Mouse (Mus musculus): ENCODE measurements at regions not wholly inside any gene's neighbourhood (a gene's known extent, or its start where the extent isn't known, plus 50 kb on each side); places are given as distances from the start of the nearest gene placed in this dataset.
"Not testable (repeated sequence)": the region's sequence is repeated elsewhere in the genome, so short reads cannot be mapped to it uniquely, and the experiment has no call there.

- no peak for DNase-seq
These were observed 73.7 kb downstream of the Cpn2 start for GRCm38 (mm10) chr16:30193294-30194261.

DNA sequence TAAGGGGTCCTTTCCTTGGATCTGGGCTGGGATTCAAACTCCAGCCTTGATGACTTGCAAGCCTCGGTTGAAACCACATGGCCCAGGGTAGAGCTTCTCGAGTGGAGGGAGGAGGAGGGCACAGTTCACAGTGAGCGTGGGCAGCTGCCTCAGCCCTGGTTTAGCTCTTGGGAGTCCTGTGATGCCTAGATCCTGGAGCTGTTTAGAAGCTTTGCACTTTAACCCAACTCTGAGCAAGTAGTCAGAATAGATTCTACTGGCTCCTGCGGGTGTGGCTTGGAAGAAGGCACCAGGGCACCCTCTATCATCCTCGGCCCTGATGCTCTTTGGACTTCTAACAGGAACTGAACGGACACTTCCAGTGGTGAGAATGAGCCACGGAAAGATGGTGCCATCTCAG, 72.5 kb downstream of the Cpn2 start:
- DNase-seq: no peak

- not testable (repeated sequence) for DNase-seq
These were observed 71.4 kb downstream of the Cpn2 start for GRCm38 (mm10) chr16:30195859-30196258.

DNA sequence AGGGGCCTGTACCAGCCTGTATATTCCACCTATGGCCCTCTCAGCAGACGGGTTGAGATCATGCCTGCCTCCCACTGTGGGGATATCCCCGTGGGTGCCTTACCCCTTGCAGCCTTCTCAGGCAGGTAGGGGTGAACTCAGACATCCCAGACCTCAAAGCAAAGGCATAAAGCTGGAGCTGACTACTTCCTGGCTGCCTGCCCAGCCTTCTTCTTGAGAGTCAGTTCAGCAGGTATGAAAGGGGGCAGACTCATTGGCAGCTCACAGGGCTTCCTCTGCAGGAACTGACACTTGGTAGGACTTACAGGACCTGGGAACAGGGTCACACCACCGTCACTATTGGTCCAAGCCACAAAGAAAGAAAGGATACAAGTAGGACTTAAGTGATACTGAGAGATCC, 69.9 kb downstream of the Cpn2 start:
- no peak for DNase-seq

DNA sequence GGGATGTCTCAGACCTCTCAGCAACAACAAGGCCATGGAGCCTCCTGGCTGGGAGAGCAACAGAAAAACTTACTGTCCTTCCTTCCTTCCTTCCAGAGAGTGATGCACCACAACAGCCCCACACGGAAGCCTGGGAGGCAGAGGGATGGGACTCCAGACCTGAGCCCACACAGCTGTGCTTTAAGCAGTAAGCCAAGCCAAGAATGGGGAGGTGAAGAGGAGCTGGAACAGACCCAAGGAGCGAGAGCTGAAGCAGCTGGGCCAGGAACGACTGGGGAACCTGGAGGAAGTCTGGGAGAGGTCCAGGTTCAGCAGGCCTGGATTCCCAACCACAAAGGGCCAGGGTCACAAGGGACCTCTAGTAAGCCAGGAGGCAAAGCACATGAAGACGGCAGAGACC, 67.5 kb downstream of the Cpn2 start:
- DNase-seq: no peak

GRCm38 (mm10) chr16:30204144-30204543, 63.2 kb downstream of the Cpn2 start:
- DNase-seq: no peak

DNA sequence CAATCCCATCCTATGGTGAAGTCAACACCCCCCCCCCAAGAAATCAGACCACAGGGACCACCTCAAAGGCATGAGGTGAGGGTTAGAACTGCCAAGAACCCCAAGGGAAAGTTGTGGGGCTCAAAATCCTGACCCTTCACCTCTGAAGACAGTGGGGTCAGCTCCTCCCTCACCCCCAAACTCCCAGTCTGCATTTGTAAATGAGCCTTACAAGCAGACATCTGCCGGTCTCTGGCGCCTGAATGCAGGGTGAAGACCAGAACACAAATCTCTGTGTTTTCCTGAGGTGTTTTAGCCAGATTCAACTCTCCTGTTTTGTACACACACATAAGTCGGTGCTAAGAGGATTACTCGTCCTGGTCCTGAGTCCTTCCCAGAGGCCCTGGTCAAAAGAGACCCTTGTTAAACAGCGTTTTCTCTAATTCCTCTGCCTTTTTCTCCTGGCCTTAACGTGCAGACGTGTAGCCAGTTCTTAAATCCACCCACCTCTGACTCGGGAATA, 61.9 kb downstream of the Cpn2 start:
- DNase-seq: no peak

- DNase-seq: no peak
These were observed 61.4 kb downstream of the Cpn2 start for GRCm38 (mm10) chr16:30205816-30206356.

All from B cell, adult 2 months (primary cell).